Comparison of ENCODE assay signal across 7 mouse cellular contexts in genomic region chr2:91255661-91256150, GRCm38 (mm10). TPM values are rescaled to one million over a fixed set of nuclear protein-coding genes. Genes with fewer than 3 reads are reported as not detected.
DNase-seq lines count a peak whose midpoint lies in the region; ATAC-seq lines count a peak whose summit lies in the region.

Gene Pacsin3, plus strand, starts transcription at chr2:91255954.

- peak within 1 kb of the TSS; percentile 45 for H3K9ac ChIP-seq in stomach, embryonic 15.5 days

- H3K4me3 ChIP-seq in heart, embryonic 10.5 days: peak within 1 kb of the TSS; percentile 75
- H3K4me3 ChIP-seq in stomach, embryonic 15.5 days (replicated peaks): peak within 1 kb of the TSS; percentile 78

- peaks cover 47% of the 10 kb centered on the region for H3K27me3 ChIP-seq in heart, embryonic 10.5 days (ENCODE audit: insufficient read depth, poor library complexity, severe bottlenecking)
- peaks cover 12% of the 10 kb centered on the region; the same call in 1 of the 2 replicates for H3K27me3 ChIP-seq in stomach, embryonic 15.5 days (replicated peaks)

- WGBS in heart, embryonic 10.5 days: under 1% methylated on average over 27 of the region's 27 CpGs
- WGBS in stomach, embryonic 15.5 days: under 1% methylated on average over 27 of the region's 27 CpGs

- H3K27ac ChIP-seq in heart, embryonic 10.5 days: peak within 1 kb of the TSS; percentile 85
- H3K27ac ChIP-seq in stomach, embryonic 15.5 days: peak within 1 kb of the TSS; percentile 82

- H3K4me2 ChIP-seq in stomach, embryonic 15.5 days: peak within 1 kb of the TSS; percentile 93

- ATAC-seq in activated CD4-positive, CD25-positive, alpha-beta regulatory T cell, adult 4 months: peak; percentile 17
- ATAC-seq in stomach, embryonic 15.5 days (ENCODE audit: insufficient read depth, low FRiP score, low read depth): no peak; the same call in 1 of the 2 replicates

- H3K36me3 ChIP-seq in heart, embryonic 10.5 days: 0 out of 2 replicates have a peak, but pooled peaks cover 5% of the 10 kb centered on the region
- 0 out of 2 replicates have a peak, but pooled peaks cover 6% of the 10 kb centered on the region for H3K36me3 ChIP-seq in stomach, embryonic 15.5 days

- DNase-seq in ES-CJ7 (ENCODE audit: low read depth, low spot score): peak; percentile 24
- DNase-seq in embryo, embryonic 9.5 days (ENCODE audit: extremely low spot score): peak; percentile 54
- DNase-seq in heart, embryonic 10.5 days (ENCODE audit: low spot score): no peak
- peak; percentile 49 for DNase-seq in kidney, postnatal 10 days
- DNase-seq in lung, postnatal 4 days: peak; percentile 31 to 49

- H3K9me3 ChIP-seq in heart, embryonic 10.5 days: no peaks in the 10 kb centered on the region
- no peaks in the 10 kb centered on the region for H3K9me3 ChIP-seq in stomach, embryonic 15.5 days

- peaks cover 62% of the 10 kb centered on the region for H3K4me1 ChIP-seq in heart, embryonic 10.5 days
- H3K4me1 ChIP-seq in stomach, embryonic 15.5 days: peaks cover 30% of the 10 kb centered on the region

RNA-seq across cellular contexts. Expression of gene Pacsin3, which starts in this region (rescaled TPM):
- 1 to 10 TPM in 1 of 2 experiments, under 1 TPM in 1; 0.61 to 1.0 TPM for polyA plus RNA-seq in activated CD4-positive, CD25-positive, alpha-beta regulatory T cell, adult 4 months (2017; shearing (Covaris generic))
- polyA plus RNA-seq in heart, embryonic 10.5 days (2016; fragmentation: Nextera tagmentation; extraction: Ambion mirVana): 26.0 and 27.4 TPM in 2 replicates
- polyA plus RNA-seq in stomach, embryonic 15.5 days (2015; fragmentation: Nextera tagmentation; extraction: Ambion mirVana): 42.8 and 43.8 TPM in 2 replicates

Comparison
In these comparisons a context has a peak if more than half of its experiments do, and no peak if none do; other contexts are left out.
1. RNA of gene Pacsin3 (polyA plus RNA-seq): 42.8 to 43.8 TPM in stomach, embryonic 15.5 days and 26.0 to 27.4 TPM in heart, embryonic 10.5 days; 0.61 to 1.0 TPM in activated CD4-positive, CD25-positive, alpha-beta regulatory T cell, adult 4 months; every median in the first group is over 10 times any median in the second.